Mouse (Mus musculus) neutrophil, adult 65 days (primary cell): ENCODE results near the gene Slc6a21. TPM values are rescaled to one million over a fixed set of nuclear protein-coding genes. Genes with fewer than 3 reads are reported as not detected.

Experiments
- total RNA-seq: library from RNA; stranded (reverse); gene quantifications from 2 replicates; pipeline ENCODE4 v1.2.4, GENCODE M21; 2023

Slc6a21 gene
- total RNA-seq = not detected in 2 replicates

DNA sequence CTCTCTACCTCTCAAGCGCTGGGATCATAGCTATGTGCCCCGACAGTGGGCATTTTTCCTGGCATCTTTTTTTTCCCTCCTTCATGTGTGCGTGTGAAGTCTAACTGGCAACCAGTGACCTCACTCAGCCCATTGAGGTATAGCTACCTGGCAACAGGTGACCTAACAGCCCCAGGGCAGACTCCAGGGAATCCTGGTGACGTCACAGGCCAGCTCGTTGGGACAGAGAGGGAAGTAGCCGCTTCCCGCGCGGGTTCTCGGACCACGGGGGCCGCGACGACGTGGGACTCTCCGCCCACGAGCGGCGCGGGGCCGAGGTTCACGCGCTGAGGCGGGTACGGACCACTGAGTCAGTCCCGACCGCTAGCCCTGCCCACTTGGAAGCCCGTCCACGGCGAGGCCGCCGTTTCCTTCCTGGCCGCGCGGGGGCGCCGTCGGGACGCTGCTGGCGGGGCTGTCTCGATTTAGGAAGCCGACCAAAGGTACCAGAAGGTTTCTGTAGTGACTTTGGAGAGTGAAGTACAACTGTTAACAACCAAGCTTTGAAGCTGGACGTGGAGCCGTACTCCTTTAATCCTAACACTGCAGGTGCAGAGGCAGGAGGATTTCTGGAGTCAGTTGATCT lies at the start of gene Slc6a21:
Slc6a21 (plus strand) TSS at position 378 of the 625 bp plus-strand sequence.

DNA sequence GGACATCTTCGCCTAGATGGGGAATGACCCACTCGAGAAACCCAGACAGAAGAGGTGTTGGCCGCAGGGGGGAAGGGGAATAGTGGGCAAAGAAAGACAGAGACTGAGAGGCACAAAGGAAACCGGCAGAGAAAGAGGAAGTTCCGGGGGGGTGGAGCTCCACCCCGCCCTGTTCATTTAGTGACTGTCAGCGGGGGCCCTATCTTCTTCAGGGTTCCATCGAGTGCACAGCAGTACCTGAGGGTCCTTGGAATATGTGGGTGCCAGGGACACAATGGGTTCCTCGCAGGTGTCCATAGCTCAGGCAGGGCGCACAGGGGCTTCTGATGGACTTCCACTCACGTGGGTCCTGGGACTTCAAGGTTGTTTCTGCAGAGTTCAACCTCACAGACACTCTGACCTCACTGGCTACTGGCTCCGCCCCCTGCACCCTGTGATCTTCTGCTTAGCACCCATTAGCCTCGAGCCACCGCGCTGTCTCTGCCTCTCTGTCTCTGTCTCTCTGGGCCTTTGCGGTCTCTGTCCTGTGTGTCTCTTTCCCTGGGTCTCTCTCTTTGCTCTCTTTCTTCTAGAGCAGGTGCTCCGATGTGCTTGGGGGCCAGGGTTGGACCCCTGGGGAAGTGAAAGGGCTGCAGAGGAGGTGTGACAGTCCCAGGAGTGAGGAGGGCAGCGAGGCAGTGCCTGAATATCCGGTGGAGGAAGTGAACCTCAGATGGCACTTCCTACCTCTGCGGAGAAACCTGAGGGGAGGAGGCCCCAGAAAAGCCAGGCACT lies 38.4 kb upstream of the Slc6a21 start, which contains the start of gene Cd37:
Cd37 (minus strand) TSS at position 393 of the 774 bp plus-strand sequence.

DNA sequence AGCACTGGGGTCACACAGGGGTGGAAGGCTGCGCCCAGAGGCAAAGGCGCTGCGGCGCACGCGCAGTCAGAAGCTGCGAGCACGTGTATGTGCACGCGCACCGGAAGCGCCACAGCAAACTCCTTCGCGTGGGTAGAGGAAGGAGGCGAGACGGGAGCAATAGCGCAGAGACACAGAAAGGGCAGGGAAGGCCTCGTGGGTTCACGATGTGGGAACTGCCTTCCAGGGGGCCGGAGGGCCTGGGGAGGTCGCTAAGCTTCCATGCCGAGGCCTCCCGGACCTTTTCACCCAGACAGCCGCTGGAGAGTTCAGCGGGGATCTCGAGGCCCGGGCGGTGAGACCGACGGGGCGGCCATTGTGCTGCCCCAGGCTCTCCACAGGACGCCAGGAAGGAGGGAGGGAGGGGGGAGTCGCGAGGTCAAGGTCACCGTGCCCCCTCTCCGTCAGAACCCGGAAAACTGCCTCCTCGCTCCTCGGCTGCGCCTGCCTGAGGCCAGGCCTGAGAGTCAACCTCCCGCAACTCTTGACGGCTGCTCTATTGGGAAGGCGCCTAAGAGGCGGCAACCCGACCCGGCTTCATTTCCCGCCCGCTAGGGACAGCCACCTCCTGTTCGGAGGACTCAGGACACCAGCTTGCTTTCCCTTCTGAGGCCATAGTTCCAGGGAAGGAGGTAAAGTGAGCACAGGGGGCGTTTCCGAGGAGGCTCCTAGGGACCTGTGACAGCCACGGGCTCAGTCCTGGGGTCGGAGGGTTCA lies 36.5 kb upstream of the Slc6a21 start, which contains the start of gene Slc6a16:
Slc6a16 (plus strand) TSS at position 453 of the 756 bp plus-strand sequence.

DNA sequence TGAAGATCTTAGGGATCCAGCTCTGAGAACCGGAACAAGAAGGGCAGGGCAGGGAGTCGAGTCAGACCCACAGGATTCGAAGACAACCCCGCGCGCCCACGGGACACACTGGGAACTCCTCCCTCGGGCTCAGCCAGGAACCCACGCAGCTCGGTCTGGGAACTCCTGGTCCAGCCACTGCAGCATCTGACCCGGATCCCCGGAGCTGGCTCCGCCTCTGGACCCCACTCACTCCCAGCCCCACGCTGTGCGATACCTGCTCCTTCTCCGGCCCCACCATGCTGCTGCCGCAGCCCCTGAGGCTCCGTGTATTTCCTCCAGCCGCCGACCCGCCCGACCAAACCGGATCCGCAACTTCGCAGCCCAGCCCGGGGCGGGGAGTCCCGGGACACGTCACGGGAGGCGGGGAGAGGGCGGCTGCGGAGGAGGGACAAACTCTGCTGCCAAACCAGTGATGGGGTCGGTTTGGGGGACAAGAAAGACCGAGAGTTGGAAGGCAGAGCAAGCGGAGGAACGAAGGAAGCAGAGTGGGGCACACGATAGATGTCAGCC lies 56.2 kb downstream of the Slc6a21 start, which contains the start of gene Trpm4:
Trpm4 (minus strand) TSS at position 350 of the 552 bp plus-strand sequence.

DNA sequence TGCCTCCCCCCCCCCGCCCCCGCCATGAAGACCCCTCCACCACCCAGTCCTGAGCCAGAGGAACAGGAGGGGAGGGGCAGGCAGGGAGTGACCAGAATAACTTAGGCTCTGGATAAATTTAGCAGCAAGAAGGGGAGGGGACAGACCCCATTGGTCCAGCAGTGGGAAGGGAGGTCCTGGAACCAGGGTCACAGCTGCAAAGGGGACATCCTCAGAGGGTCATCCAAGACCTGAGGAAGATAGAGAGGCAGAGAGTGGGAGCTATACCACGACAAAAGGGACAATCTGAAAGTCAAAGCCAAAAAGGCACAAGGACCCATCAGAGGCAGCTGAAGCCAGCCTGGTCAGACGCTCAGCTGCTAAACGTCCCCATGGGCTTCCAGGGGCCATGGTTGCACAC lies 57.7 kb downstream of the Slc6a21 start, which contains the start of gene Hrc:
Hrc (plus strand) TSS at position 235 of the 400 bp plus-strand sequence.

Other genes with a start within 250 kb of the Slc6a21 start
- 15.9 and 19.2 TPM in 2 replicates for gene Prr12, start 224.6 kb upstream of the Slc6a21 start, total RNA-seq
- 32.5 and 35.9 TPM in 2 replicates for gene Nosip, start 215.1 kb upstream of the Slc6a21 start, total RNA-seq
- 15.3 and 20.8 TPM in 2 replicates for gene Prrg2, start 214.8 kb upstream of the Slc6a21 start, total RNA-seq
- 2.6 and 3.0 TPM in 2 replicates for gene Rcn3, start 185.3 kb upstream of the Slc6a21 start, total RNA-seq
- gene Fcgrt, start 173.7 kb upstream of the Slc6a21 start, total RNA-seq = 11.5 and 11.6 TPM in 2 replicates
- gene Rps11, start 153.1 kb upstream of the Slc6a21 start, total RNA-seq = 561 and 713 TPM in 2 replicates
- gene Rpl13a, start 148.8 kb upstream of the Slc6a21 start, total RNA-seq = 790 and 900 TPM in 2 replicates
- gene Gm45713, start 141.3 kb upstream of the Slc6a21 start, total RNA-seq = not detected in 2 replicates
- 22.0 and 23.2 TPM in 2 replicates for gene Flt3l, start 141.1 kb upstream of the Slc6a21 start, total RNA-seq
- 41.1 and 44.5 TPM in 2 replicates for gene Pih1d1, start 123.2 kb upstream of the Slc6a21 start, total RNA-seq
- gene Aldh16a1, start 122.9 kb upstream of the Slc6a21 start, total RNA-seq = 77.5 and 91.9 TPM in 2 replicates
- gene Slc17a7, start 113.6 kb upstream of the Slc6a21 start, total RNA-seq = 0.23 TPM in 1 of 2 replicates, not detected in the other
- not detected in 2 replicates for gene Gfy, start 97.9 kb upstream of the Slc6a21 start, total RNA-seq
- gene Pth2, start 96.5 kb upstream of the Slc6a21 start, total RNA-seq = not detected in 2 replicates
- gene Ccdc155, start 72.6 kb upstream of the Slc6a21 start, total RNA-seq = not detected in 2 replicates
- not detected in 2 replicates for gene Dkkl1, start 65.4 kb upstream of the Slc6a21 start, total RNA-seq
- gene Tead2, start 61.8 kb upstream of the Slc6a21 start, total RNA-seq = not detected in 2 replicates
- gene Cd37, start 38.4 kb upstream of the Slc6a21 start, total RNA-seq = 347 and 367 TPM in 2 replicates
- 1.2 and 1.3 TPM in 2 replicates for gene Slc6a16, start 36.4 kb upstream of the Slc6a21 start, total RNA-seq
- gene Trpm4, start 56.3 kb downstream of the Slc6a21 start, total RNA-seq = 3.6 and 5.2 TPM in 2 replicates
- not detected in 2 replicates for gene Hrc, start 57.8 kb downstream of the Slc6a21 start, total RNA-seq
- gene Ppfia3, start 89.5 kb downstream of the Slc6a21 start, total RNA-seq = 0.09 TPM in 1 of 2 replicates, not detected in the other
- gene Lin7b, start 93.1 kb downstream of the Slc6a21 start, total RNA-seq = 2.5 TPM in 1 of 2 replicates, not detected in the other
- 255 and 367 TPM in 2 replicates for gene Snrnp70, start 118.2 kb downstream of the Slc6a21 start, total RNA-seq
- gene Kcna7, start 128.1 kb downstream of the Slc6a21 start, total RNA-seq = not detected in 2 replicates
- not detected in 2 replicates for gene Ntf5, start 136.2 kb downstream of the Slc6a21 start, total RNA-seq
- not detected in 2 replicates for gene Lhb, start 143.3 kb downstream of the Slc6a21 start, total RNA-seq
- 53.5 and 56.5 TPM in 2 replicates for gene Gys1, start 157.3 kb downstream of the Slc6a21 start, total RNA-seq
- 22.0 and 31.6 TPM in 2 replicates for gene Ruvbl2, start 160.6 kb downstream of the Slc6a21 start, total RNA-seq
- gene Ftl1, start 182.4 kb downstream of the Slc6a21 start, total RNA-seq = 1,156 and 1,320 TPM in 2 replicates
- gene Bax, start 189.4 kb downstream of the Slc6a21 start, total RNA-seq = 37.2 and 40.7 TPM in 2 replicates
- gene Tulp2, start 204.4 kb downstream of the Slc6a21 start, total RNA-seq = not detected in 2 replicates
- gene Gm45808, start 209.3 kb downstream of the Slc6a21 start, total RNA-seq = 0.98 and 1.7 TPM in 2 replicates
- 3.7 and 5.4 TPM in 2 replicates for gene Dhdh, start 211.3 kb downstream of the Slc6a21 start, total RNA-seq
- 90.7 and 109 TPM in 2 replicates for gene Nucb1, start 232.9 kb downstream of the Slc6a21 start, total RNA-seq
- gene Ppp1r15a, start 248.8 kb downstream of the Slc6a21 start, total RNA-seq = 126 and 199 TPM in 2 replicates
- gene Plekha4, start 248.8 kb downstream of the Slc6a21 start, total RNA-seq = not detected in 2 replicates